Mouse (Mus musculus) hindbrain, postnatal 0 days (tissue): ENCODE measurements at regions not wholly inside any gene's neighbourhood (a gene's known extent, or its start where the extent isn't known, plus 50 kb on each side); places are given as distances from the start of the nearest gene placed in this dataset.
A peak's percentile ranks its signal among the peaks of the same experiment; 100 is the strongest.

Experiments used
- ATAC-seq: fragments of 200-750 bp; cut with Nextera tagmentation; 2 replicates; pipeline ENCODE4 v1.8.0; 2017; ENCODE audit warnings: mild to moderate bottlenecking, moderate TSS enrichment, moderate library complexity
- DNase-seq: peaks from one replicate; pipeline ENCODE4 v3.0.0-alpha.2; 2015; ENCODE audit warnings: low spot score
- H3K27ac ChIP-seq: fragments of 300-500 bp; sonication (generic); 2 replicates; pipeline ENCODE4 v1.5.1; 2014; ENCODE audit warnings: mild to moderate bottlenecking
- H3K27me3 ChIP-seq: fragments of 300-500 bp; sonication (generic); 2 replicates; pipeline ENCODE4 v1.6.1; 2014; ENCODE audit warnings: low read length, mixed read lengths; ENCODE audit not compliant: insufficient read depth
- H3K36me3 ChIP-seq: fragments of 300-500 bp; sonication (generic); 2 replicates; pipeline ENCODE4 v1.6.1; 2014; ENCODE audit warnings: low read length, mixed read lengths; ENCODE audit not compliant: insufficient read depth
- H3K4me1 ChIP-seq: fragments of 300-500 bp; sonication (generic); 2 replicates; pipeline ENCODE4 v1.6.1; 2014; ENCODE audit warnings: antibody characterized with exemption, low read length, mixed read lengths; ENCODE audit not compliant: insufficient read depth
- H3K4me2 ChIP-seq: fragments of 300-500 bp; sonication (generic); 2 replicates; pipeline ENCODE4 v1.6.1; 2014; ENCODE audit warnings: low read depth, mild to moderate bottlenecking, low read length, moderate library complexity, mixed read lengths
- H3K4me3 ChIP-seq: fragments of 300-500 bp; sonication (generic); 2 replicates; pipeline ENCODE4 v1.5.1; 2014; ENCODE audit warnings: low read length
- H3K9ac ChIP-seq: fragments of 300-500 bp; sonication (generic); replicated peaks from 2 replicates; pipeline ENCODE4 v1.6.1; 2014; ENCODE audit warnings: mild to moderate bottlenecking, low read length, moderate library complexity, mixed read lengths
- H3K9me3 ChIP-seq: fragments of 300-500 bp; sonication (generic); 2 replicates; pipeline ENCODE4 v1.6.1; 2016; ENCODE audit warnings: low read length, mixed read lengths
- CTCF ChIP-seq: IDR thresholded peaks from 2 replicates; pipeline ENCODE4 v1.5.1; 2016; ENCODE audit warnings: antibody characterized with exemption, control low read depth, low read depth
- WGBS: fragments of 180-500 bp; shearing (Covaris S2); extraction: QIAGEN DNeasy Blood & Tissue Kit; methylation state at CpG from one replicate; pipeline ENCODE4 v1.1.7; 2014; 5-methylcytosine and 5-hydroxymethylcytosine counted together

DNA sequence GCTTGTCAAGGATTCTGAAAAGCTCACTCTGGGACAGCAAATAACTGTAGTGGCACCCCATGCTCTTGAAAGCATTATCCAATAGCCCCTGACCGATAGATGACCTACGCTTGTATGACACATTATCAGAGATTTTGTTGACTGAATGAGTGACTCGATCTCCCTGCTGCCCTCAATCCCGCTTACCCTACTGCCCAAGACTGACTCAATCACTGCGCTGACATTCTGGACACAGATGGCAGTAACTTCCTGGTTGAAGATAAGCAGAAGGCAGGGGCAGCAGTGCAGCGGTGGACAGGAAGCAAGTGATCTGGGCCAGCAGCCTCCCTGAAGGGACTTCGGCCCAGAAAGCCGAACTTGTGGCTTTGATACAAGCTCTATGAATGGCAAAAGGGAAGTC is 248.7 kb upstream of the Tpk1 start:
- H3K27me3 ChIP-seq = no peaks in the 10 kb centered on the region
- no peak overlapping the region for H3K4me3 ChIP-seq
- H3K9ac ChIP-seq = no peak overlapping the region
- no peaks in the 10 kb centered on the region for H3K9me3 ChIP-seq
- H3K36me3 ChIP-seq = no peaks in the 10 kb centered on the region
- no peak overlapping the region for H3K4me2 ChIP-seq
- H3K27ac ChIP-seq = no peak overlapping the region
- ATAC-seq = no peak
- no peak for DNase-seq
- WGBS = 93% methylated on average over 8 of the region's 8 CpGs
- H3K4me1 ChIP-seq = no peaks in the 10 kb centered on the region
- TF ChIP-seq CTCF = no peak

DNA sequence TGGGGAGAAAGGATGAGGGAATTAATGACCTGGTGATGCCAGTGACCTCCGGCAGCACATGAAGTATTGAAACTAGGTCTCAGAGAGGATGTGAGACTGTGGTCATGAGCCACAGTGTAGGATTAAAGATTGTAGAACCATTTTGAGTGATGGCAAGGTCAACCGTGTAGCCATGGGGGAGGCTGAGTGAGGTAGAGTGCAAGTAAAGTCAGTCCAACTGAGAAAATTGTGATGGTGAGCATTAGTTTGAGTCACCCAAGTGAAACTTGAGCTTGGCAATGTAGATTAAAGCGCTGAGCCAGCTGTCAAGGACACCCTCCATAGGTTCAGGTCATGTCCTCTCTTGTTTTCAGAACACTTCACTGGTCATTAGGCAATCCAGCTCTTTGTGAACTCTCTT is 219.9 kb upstream of the Tpk1 start:
- TF ChIP-seq CTCF = no peak
- no peaks in the 10 kb centered on the region for H3K4me1 ChIP-seq
- WGBS = 86% methylated on average over 3 of the region's 3 CpGs
- H3K4me2 ChIP-seq = no peak overlapping the region
- H3K9me3 ChIP-seq = no peaks in the 10 kb centered on the region
- no peak overlapping the region for H3K9ac ChIP-seq
- H3K4me3 ChIP-seq = no peak overlapping the region
- H3K36me3 ChIP-seq = no peaks in the 10 kb centered on the region
- no peak overlapping the region for H3K27ac ChIP-seq
- no peaks in the 10 kb centered on the region for H3K27me3 ChIP-seq
- DNase-seq (no peak), ATAC-seq (no peak)

- no peak overlapping the region for H3K4me2 ChIP-seq
- H3K4me3 ChIP-seq = no peak overlapping the region
- no peaks in the 10 kb centered on the region for H3K9me3 ChIP-seq
- no peak overlapping the region for H3K9ac ChIP-seq
- TF ChIP-seq CTCF = no peak
- 25% methylated on average over 2 of the region's 2 CpGs for WGBS
- no peak for ATAC-seq
- no peaks in the 10 kb centered on the region for H3K27me3 ChIP-seq
- no peaks in the 10 kb centered on the region for H3K4me1 ChIP-seq
- H3K36me3 ChIP-seq = no peaks in the 10 kb centered on the region
- peak; percentile 29 for DNase-seq
- no peak overlapping the region for H3K27ac ChIP-seq
These were observed 210.6 kb upstream of the Tpk1 start for GRCm38 (mm10) chr6:43876711-43877110.

- H3K27ac ChIP-seq = no peak overlapping the region
- TF ChIP-seq CTCF = no peak
- peak; percentile 29 for DNase-seq
- no peaks in the 10 kb centered on the region for H3K9me3 ChIP-seq
- H3K36me3 ChIP-seq = no peaks in the 10 kb centered on the region
- H3K4me1 ChIP-seq = no peaks in the 10 kb centered on the region
- H3K4me3 ChIP-seq = no peak overlapping the region
- no peak for ATAC-seq
- 36% methylated on average over 1 of the region's 1 CpGs for WGBS
- H3K27me3 ChIP-seq = no peaks in the 10 kb centered on the region
- H3K4me2 ChIP-seq = no peak overlapping the region
- H3K9ac ChIP-seq = no peak overlapping the region
These were observed 193.3 kb upstream of the Tpk1 start for GRCm38 (mm10) chr6:43859406-43859805.

DNA sequence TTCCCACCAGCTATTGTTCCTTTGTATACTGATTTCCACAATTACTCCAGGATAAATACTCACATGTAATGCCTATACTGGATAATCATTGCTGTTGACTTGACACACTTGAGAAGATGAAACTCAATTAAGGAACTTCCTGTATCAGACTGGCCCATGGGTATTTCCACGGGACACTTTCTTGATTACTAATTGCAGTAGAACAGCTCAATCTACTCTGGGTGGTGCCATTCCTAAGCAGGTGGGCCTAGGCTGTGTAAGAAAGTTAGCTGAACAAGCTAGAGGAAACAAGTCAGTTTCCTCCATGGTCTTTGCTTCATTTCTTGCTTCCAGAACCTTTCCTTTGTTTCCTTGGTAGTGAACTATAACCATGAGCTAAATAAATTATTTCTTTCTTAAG is 191.0 kb upstream of the Tpk1 start:
- Histone ChIP-seq H3K9me3 (no peaks in the 10 kb centered on the region), H3K27ac (no peak overlapping the region), H3K4me1 (no peaks in the 10 kb centered on the region), H3K27me3 (no peaks in the 10 kb centered on the region), H3K9ac (no peak overlapping the region), H3K4me2 (no peak overlapping the region), H3K4me3 (no peak overlapping the region), H3K36me3 (no peaks in the 10 kb centered on the region)
- DNase-seq (no peak), ATAC-seq (no peak)
- 75% methylated on average over 1 of the region's 1 CpGs for WGBS
- TF ChIP-seq CTCF = no peak

DNA sequence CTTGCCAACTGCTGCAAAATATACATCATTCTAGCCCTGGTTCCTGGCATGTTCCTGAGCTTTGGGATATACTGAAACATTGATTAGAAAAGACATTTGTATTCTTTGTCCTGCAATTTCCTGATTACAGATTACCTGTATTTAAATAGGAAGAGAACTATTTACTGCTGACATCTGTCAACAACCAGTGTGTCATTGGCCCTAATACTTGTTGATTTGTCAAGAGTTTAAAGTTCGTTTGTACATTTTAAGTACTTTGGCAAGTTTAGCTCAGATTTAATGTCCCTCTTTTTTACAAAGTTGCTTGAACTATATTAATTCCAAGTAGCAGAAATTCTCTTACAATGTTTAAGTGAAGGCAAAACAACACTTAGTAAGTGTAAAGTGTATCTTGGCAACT is 187.4 kb upstream of the Tpk1 start:
- no peak for DNase-seq
- H3K9me3 ChIP-seq = no peaks in the 10 kb centered on the region
- H3K4me3 ChIP-seq = no peak overlapping the region
- no peak overlapping the region for H3K9ac ChIP-seq
- TF ChIP-seq CTCF = no peak
- no peak for ATAC-seq
- no peak overlapping the region for H3K4me2 ChIP-seq
- WGBS = 79% methylated on average over 1 of the region's 1 CpGs
- H3K27ac ChIP-seq = no peak overlapping the region
- H3K36me3 ChIP-seq = no peaks in the 10 kb centered on the region
- H3K4me1 ChIP-seq = no peaks in the 10 kb centered on the region
- no peaks in the 10 kb centered on the region for H3K27me3 ChIP-seq

GRCm38 (mm10) chr6:43851306-43851705 is 185.2 kb upstream of the Tpk1 start:
- Histone ChIP-seq H3K4me3 (no peak overlapping the region), H3K36me3 (no peaks in the 10 kb centered on the region), H3K27ac (no peak overlapping the region), H3K4me1 (no peaks in the 10 kb centered on the region), H3K9me3 (no peaks in the 10 kb centered on the region), H3K4me2 (no peak overlapping the region), H3K9ac (no peak overlapping the region), H3K27me3 (no peaks in the 10 kb centered on the region)
- 91% methylated on average over 6 of the region's 6 CpGs for WGBS
- ATAC-seq (no peak), DNase-seq (no peak)
- no peak for TF ChIP-seq CTCF
